Comparison of ENCODE assay signal across 29 mouse cellular contexts in the genomic region with DNA sequence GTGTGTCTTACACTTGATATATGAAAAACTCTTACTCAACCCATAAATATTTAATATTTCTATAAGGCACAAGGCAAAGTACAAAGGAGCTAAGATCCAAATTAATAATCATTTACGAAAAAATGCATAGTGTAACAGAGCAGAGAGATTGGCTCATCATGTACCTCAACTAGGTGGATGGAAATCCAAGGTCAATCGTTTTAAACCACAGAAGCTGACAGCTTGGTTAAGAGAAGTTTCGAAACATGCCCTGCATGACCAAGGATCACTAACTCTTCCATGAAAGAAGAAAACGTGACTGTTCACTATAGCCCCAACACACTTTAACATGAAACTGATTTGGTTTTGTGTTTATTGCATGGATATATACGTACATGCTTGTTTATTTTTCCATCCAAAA. TPM values are rescaled to one million over a fixed set of nuclear protein-coding genes. Genes with fewer than 3 reads are reported as not detected.
"Had no signal": no experiment of that assay in that cellular context is flagged by ENCODE, and none has a peak within 500 bp of the region (broad histone marks: within the 10 kb centered on the region; RNA-seq: fewer than 3 reads in every experiment).

No protein-coding gene starts in this region.

- H3K27ac ChIP-seq: gastrocnemius, adult 2 months; heart, adult 2 months; heart, embryonic 13.5 days; heart, embryonic 15.5 days; hindbrain, embryonic 13.5 days; hindbrain, embryonic 15.5 days; hindbrain, postnatal 0 days; kidney, postnatal 0 days; limb, embryonic 13.5 days; limb, embryonic 15.5 days; liver, embryonic 14.5 days had no signal

- ATAC-seq: forebrain, postnatal 0 days; hindbrain, postnatal 0 days; intestine, embryonic 16.5 days had no signal

- DNase-seq: forebrain, postnatal 0 days; gastrocnemius, adult 2 months; gastrocnemius, postnatal 10 days; gastrocnemius, postnatal 25 days; heart, adult 11 months; heart, adult 2 months; heart, postnatal 14 days; heart, postnatal 36 days; kidney, adult 18-20 months; kidney, postnatal 14 days; kidney, postnatal 36 days; layer of hippocampus, adult 9-11 months; layer of hippocampus, postnatal 36 days; left cerebral cortex, postnatal 4 days had no signal

- H3K9ac ChIP-seq: forebrain, postnatal 0 days; heart, embryonic 13.5 days; heart, embryonic 15.5 days; hindbrain, embryonic 13.5 days; hindbrain, embryonic 15.5 days; limb, embryonic 13.5 days; limb, embryonic 15.5 days; liver, embryonic 14.5 days had no signal

- H3K4me2 ChIP-seq: heart, embryonic 11.5 days; heart, embryonic 13.5 days; heart, embryonic 15.5 days; hindbrain, embryonic 13.5 days; hindbrain, embryonic 15.5 days; limb, embryonic 13.5 days; limb, embryonic 15.5 days had no signal

- H3K36me3 ChIP-seq: heart, embryonic 15.5 days; hindbrain, embryonic 15.5 days had no signal

- H3K9me3 ChIP-seq: heart, embryonic 13.5 days; heart, embryonic 15.5 days; hindbrain, embryonic 13.5 days; hindbrain, embryonic 15.5 days; limb, embryonic 13.5 days; limb, embryonic 15.5 days had no signal

- H3K4me3 ChIP-seq: gastrocnemius, adult 2 months; heart, adult 2 months; heart, embryonic 13.5 days; heart, embryonic 15.5 days; hindbrain, embryonic 13.5 days; hindbrain, embryonic 15.5 days; limb, embryonic 13.5 days; limb, embryonic 15.5 days had no signal

- H3K4me1 ChIP-seq: heart, embryonic 13.5 days; heart, embryonic 15.5 days; hindbrain, embryonic 13.5 days; hindbrain, embryonic 15.5 days; limb, embryonic 13.5 days; limb, embryonic 15.5 days had no signal

- H3K27me3 ChIP-seq: heart, embryonic 13.5 days; heart, embryonic 15.5 days; hindbrain, embryonic 13.5 days; hindbrain, embryonic 15.5 days; limb, embryonic 13.5 days; limb, embryonic 15.5 days had no signal

RNA-seq across cellular contexts. Expression of gene Angptl3, which starts 2.4 kb away (rescaled TPM):
- total RNA-seq: forebrain, postnatal 0 days; gastrocnemius, adult 2 months; gastrocnemius, postnatal 10 days; gastrocnemius, postnatal 25 days; hindbrain, postnatal 0 days; layer of hippocampus, adult 18-20 months; left cerebral cortex, postnatal 10 days; left cerebral cortex, postnatal 25 days; left cerebral cortex, postnatal 4 days had no signal
- polyA plus RNA-seq: large intestine, adult 2 months had no signal
